Mouse (Mus musculus) lung, adult 2 months (tissue): ENCODE data around the gene Wdr89. TPM values are rescaled to one million over a fixed set of nuclear protein-coding genes. Genes with fewer than 3 reads are reported as not detected.

Experiments
- DNase-seq: peaks from one replicate; pipeline ENCODE4 v3.0.0; 2022
- H3K4me1 ChIP-seq: fragments of 200-500 bp; 2 replicates; pipeline ENCODE4 v1.6.1; 2011; ENCODE audit warnings: low read length; ENCODE audit not compliant: control insufficient read depth, insufficient read depth
- H3K4me3 ChIP-seq: fragments of 200-500 bp; replicated peaks from 2 replicates; pipeline ENCODE3; 2011; ENCODE audit warnings: low read depth, mild to moderate bottlenecking, control low read depth, low read length; ENCODE audit errors: extremely low read depth
- CTCF ChIP-seq: fragments of 200-500 bp; IDR thresholded peaks from 2 replicates; pipeline ENCODE4 v1.5.1; 2011; ENCODE audit warnings: mild to moderate bottlenecking, low read length, control low read depth; ENCODE audit not compliant: insufficient read depth
- POLR2A ChIP-seq: fragments of 200-500 bp; IDR thresholded peaks from 2 replicates; pipeline ENCODE4 v1.6.1; 2011; ENCODE audit warnings: low read depth, mild to moderate bottlenecking, control low read depth, low read length, borderline replicate concordance; ENCODE audit errors: extremely low read depth
- WGBS: fragments of 180-500 bp; shearing (Covaris S2); methylation state at CpG from one replicate; pipeline ENCODE4 v1.1.7; 2018; 5-methylcytosine and 5-hydroxymethylcytosine counted together
- polyA plus RNA-seq: library from polyadenylated mRNA; depleted of rRNA; stranded (reverse); fragments of >200 nt; gene quantifications from 2 replicates; pipeline ENCODE4 v1.2.3, GENCODE M21; 2012

Wdr89 gene
- polyA plus RNA-seq, 1 experiment = 2.0 TPM

DNA sequence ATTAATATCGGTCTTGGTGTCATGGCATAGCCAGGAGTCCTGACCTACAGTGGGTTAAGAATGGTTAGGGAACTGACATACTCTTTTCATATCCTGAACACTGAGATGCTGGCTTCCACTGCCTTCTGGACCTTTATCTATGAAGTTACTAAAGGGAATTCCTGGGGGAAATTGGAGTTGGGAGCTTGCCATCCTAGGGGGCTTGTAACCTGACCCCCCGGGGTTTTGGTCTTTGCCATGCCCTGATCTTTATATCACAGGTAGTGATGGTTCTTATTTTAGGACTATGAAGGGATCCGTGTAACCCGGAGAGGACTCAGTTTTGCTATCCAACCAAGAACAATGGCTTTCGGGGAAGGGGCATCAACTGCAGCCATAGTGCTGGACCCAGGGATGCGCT, 1.3 kb upstream of the Wdr89 start:
- peak overlapping the region; percentile 20 for H3K4me3 ChIP-seq
- WGBS = 82% methylated on average over 6 of the region's 6 CpGs

DNA sequence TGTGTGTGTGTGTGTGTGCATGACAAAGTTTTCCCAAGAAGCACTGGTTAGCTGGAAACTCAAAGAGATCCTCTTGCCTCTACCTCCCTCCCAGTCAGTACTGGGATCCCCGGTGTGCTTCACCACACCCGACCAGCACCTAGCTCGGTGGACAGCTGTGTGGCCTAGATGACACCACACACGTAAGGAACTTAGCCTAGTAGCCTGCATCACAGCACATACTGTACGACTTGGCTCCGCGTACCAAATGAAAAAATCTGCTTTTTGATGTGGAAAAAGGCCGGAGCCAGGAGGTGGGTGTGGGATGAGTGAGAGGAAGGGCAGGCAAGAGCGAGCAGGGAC, 450 bp downstream of the Wdr89 start:
- WGBS = under 1% methylated on average over 9 of the region's 9 CpGs
- peaks cover 4% of the 10 kb centered on the region; the same call in 1 of the 2 replicates for H3K4me1 ChIP-seq
- peak overlapping the region; percentile 69 for H3K4me3 ChIP-seq
- TF ChIP-seq CTCF (no peak), POLR2A (no peak)
- DNase-seq = no peak

More for the DNA sequence above, 1.3 kb upstream of the Wdr89 start:
- no peak for TF ChIP-seq CTCF
- peaks cover 4% of the 10 kb centered on the region; the same call in 1 of the 2 replicates for H3K4me1 ChIP-seq
- DNase-seq = no peak

DNA sequence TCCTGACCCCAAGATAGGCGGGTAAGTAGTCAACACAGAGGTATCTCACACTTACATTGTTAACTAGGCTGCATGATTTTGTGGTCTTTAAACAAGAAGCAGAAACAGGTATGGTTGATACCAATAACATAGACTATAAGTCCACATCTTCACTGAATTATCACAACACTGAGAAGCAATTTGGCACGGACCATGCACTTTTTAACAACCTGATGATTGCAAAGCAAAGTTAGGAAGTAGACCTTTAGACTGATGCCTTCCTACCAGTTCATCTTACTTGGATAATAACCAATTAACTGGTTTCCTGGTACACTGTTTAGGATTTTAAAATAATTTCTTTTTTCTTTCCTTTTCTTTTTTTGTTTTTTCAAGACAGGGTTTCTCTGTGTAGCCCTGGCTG, 1.1 kb downstream of the Wdr89 start:
- DNase-seq = no peak

DNA sequence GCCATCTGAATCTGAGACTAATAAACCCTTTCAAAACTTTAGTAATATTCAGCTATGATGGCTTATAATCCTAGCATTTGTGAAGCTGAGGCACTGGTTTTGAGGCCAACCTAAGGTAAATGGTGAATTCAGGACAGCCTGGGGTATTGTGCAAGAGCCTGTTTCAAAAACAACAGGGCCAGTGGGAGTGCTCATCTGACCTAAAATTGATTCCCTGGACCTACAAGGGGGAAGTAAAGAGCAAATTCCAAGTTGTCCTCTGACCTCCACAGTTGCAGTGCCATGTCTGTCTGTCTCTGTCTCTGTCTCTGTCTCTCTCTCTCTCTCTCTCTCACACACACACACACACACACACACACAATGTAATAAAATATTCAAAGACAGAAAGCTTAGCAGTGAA, 2.4 kb downstream of the Wdr89 start:
- no peak for DNase-seq
- H3K4me1 ChIP-seq = peaks cover 4% of the 10 kb centered on the region; the same call in 1 of the 2 replicates
- no peak overlapping the region for H3K4me3 ChIP-seq
- TF ChIP-seq POLR2A (no peak), CTCF (no peak)

More for the DNA sequence above, 1.1 kb downstream of the Wdr89 start:
- Histone ChIP-seq H3K4me1 (peaks cover 4% of the 10 kb centered on the region; the same call in 1 of the 2 replicates), H3K4me3 (no peak overlapping the region)
- 91% methylated on average over 2 of the region's 2 CpGs for WGBS
- no peak for TF ChIP-seq POLR2A
- TF ChIP-seq CTCF = no peak

DNA sequence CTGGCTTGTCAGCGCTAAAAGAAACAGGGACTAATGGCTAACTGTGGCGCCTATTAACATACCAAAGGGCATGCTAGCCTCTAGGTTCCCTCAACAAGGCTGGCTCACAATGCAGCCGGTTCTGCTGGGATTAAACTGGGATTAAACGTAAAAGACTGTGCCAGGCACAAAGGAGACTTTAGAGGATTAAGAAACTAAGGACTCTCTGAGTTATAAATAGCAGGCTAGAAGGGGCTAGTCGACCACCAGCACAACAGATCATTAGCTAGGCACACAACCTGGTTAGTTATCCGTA, 4.9 kb downstream of the Wdr89 start:
- TF ChIP-seq POLR2A (no peak), CTCF (no peak)
- Histone ChIP-seq H3K4me3 (no peak overlapping the region), H3K4me1 (no peaks in the 10 kb centered on the region)
- DNase-seq = no peak
- 53% methylated on average over 6 of the region's 6 CpGs for WGBS

DNA sequence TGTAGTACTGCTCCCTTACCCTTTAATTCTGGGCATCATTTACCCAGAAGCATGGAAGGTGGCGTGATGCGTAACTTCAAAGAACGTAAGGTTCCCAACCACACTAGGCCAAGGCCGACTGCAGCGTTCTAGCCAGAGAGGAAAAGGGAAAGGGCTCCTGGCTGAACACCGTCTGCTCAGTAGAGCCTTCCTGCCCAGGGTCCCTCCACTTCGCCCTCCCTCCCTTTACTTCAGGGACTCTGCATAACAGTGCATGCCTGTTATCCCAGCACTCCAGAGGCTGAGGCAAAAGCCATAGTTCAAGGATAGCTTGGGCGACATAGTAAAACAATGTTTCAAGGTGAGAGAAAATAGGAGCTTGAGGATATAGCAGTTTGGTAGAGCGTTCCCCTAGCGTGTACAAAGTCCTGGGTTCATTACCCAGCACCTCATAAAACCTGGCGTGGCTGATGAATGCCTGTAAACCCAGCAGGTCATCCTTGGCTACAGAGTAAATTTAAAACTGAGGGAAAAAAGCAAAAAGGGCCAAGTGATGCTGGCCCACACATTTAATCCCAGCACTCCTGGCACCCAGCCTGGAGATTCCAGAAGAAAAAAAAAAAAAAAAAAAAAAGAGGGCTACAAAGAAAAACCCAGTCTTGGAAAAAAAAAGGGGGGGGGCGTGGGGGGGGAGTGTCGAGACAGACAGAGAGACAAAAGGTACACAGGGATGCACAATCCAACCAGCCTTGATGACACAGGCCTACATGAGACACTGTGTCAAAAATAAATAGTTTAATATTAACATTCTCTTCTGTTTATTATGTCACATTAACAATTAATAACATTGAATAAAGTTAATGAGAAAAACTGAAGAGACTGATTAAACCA, 5.5 kb downstream of the Wdr89 start:
- no peak for DNase-seq
- Histone ChIP-seq H3K4me1 (no peaks in the 10 kb centered on the region), H3K4me3 (no peak overlapping the region)
- TF ChIP-seq CTCF = no peak
- no peak for TF ChIP-seq POLR2A
- WGBS = 73% methylated on average over 13 of the region's 13 CpGs

DNA sequence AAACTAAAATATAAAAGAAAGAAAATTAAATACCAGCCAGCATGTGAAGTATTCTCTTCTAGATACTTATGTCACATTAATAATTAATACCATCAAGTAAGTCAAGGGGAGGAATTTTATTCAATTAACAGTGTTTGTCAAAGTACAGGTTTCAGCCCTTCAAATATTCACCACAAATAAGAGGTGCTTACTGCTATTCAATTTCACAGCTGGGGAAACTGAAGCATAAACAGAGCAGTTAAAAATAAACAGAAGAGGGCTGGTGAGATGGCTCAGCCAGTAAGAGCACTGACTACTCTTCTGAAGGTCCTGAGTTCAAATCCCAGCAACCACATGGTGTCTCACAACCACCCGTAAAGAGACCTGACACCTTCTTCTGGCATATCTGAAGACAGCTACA, 7.0 kb downstream of the Wdr89 start:
- Histone ChIP-seq H3K4me1 (no peaks in the 10 kb centered on the region), H3K4me3 (no peak overlapping the region)
- WGBS = 100% methylated on average over 1 of the region's 1 CpGs
- no peak for TF ChIP-seq CTCF
- no peak for TF ChIP-seq POLR2A
- DNase-seq = no peak

DNA sequence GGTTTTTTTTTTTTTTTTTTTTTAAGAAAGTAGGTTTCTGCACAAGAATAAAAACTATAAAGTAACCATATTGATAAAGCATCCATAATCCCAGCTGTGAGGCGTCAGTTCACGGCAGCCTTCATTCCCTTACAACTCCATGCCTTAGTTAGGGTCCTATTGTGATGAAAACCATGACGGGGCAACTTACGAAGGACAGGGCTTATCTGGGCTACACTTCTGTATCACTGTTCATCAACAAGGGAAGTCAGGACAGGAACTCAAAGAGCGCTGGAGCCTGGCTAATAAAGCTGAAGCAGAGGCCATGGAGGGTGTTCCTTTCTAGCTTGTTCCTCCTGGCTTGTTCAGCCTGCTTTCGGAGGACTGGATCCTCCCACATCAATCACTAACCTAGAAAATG, 10.9 kb downstream of the Wdr89 start:
- Histone ChIP-seq H3K4me1 (peaks cover 2% of the 10 kb centered on the region; the same call in 1 of the 2 replicates), H3K4me3 (no peak overlapping the region)
- DNase-seq = no peak
- TF ChIP-seq CTCF (no peak), POLR2A (no peak)
- 49% methylated on average over 6 of the region's 6 CpGs for WGBS

DNA sequence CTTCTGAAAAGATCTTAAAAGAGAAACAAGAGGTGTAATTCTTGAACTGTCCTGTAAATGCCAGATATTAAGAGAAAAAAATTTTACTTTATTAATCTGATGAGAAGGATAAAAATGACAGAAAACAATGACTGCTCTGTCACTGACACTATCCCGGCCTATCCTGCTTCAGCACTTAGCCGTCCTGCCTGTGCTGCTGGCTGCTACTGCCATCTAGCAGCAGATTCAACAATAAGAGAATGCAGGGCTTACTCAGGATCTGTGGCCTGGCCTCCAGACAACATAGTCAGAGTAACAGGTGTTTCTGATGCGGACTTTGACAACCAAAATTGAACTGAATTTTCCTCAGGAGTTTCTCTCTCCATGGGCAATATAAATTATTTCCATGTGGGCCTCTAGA, 12.8 kb downstream of the Wdr89 start:
- Histone ChIP-seq H3K4me1 (peaks cover 2% of the 10 kb centered on the region; the same call in 1 of the 2 replicates), H3K4me3 (no peak overlapping the region)
- DNase-seq = no peak
- WGBS = 41% methylated on average over 3 of the region's 3 CpGs
- peak; percentile 70; the same call in 1 of the 2 replicates for TF ChIP-seq CTCF
- TF ChIP-seq POLR2A = no peak

DNA sequence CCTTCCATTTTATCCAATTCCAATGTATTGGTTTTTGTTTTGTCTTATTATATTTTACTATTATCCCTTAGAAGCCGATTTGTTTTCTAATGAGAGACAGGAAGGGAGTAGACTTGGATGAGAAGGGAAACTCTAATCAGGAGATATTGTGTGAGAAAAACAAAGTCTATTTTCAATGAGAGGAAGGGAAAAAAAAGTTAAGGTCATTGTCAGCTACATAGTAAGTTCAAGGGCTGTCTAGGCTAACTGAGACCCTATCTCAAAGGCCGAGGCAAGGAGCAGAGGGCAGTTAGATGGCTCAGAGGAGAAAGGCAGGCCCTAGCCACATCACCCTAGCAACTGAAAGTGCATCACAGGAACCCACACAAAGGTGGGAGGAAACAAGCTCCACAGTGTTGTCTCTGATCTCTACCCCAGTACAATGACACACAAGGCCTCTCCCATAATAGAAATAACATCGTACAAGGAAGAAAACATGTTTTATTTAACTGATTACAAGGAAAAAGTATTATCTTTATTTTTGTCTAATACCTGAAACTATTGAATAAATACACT, 15.0 kb downstream of the Wdr89 start:
- peaks cover 2% of the 10 kb centered on the region; the same call in 1 of the 2 replicates for H3K4me1 ChIP-seq
- no peak overlapping the region for H3K4me3 ChIP-seq
- DNase-seq = no peak
- 50% methylated on average over 3 of the region's 3 CpGs for WGBS
- TF ChIP-seq CTCF (no peak), POLR2A (no peak)
